Mouse (Mus musculus) v-Abl transformed pro-B cells (cell line): ENCODE data around the gene Pcdh20.

Experiments
- in situ Hi-C, 2 experiments: fragments of 400-800 bp; cut with MboI; formaldehyde crosslinking; loops; one replicate each; pipeline ENCODE4 v1.15.1; 2025; ENCODE audit not compliant: unreplicated experiment in 2 of 2

Gene Pcdh20

DNA sequence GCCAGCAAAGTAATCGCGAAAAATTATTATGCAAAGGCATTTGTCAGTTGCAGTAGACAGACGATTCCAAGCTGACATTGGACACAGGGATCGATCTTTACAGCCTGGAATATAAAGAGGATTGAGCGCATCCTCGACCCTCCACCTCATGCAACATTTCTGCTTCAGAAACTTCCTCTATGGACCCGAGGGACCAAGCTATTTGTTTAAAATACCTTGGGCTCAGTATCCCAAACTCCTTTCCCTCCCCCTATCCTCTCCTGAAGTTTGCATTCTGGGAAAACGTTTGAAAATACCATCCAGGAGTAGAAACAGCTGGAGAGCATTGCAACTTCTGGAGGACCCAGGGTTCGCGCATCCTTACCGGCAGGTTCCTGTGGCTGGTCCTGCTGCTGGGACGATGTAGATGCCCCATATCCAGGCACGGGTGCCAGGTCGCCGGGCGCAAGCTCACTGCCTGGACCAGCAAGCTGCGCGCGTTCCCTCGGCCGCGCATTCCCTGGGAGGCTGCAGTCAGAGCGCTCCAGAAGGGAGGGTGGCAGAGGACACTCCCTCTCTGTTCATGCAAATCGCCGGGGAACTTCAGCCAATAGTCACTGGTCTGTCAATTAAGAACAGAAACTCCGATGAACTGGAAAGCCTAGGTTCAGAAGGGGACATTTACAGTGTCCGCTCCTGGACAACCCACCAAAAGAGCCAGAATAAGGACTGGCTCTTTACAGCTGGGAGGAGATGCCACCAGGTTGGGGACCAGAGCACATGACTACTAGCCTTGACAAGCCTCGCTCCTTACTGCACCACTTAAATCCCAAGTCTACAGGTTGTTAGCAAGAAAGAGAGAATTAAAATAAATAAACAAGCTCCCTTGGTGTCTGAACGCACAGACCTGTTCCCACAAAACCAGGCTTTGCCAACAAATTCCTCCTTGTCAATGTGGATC is at the start of gene Pcdh20:
TSS of gene Pcdh20 (minus strand) at position 902 of the 940 bp plus-strand sequence.
- in situ Hi-C loops = no loop called here

DNA sequence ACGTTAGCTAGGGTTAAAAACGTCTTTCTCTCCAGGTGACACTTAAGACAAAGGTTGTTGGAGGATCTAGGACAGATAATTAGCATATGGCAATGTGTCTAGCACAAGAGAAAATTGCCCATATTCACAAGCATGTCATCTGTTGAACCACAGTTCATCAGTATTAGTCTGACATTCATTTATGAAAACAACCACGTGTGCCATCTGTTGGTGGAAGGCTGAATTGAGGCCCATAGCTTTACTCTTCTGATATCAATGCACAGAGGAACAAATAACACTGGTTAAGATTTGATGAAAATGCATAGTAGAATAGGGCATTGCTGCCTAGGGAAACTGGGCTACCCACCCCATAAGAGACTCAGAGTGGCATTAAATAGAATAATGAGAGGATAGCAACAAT is 8.7 kb upstream of the Pcdh20 start:
- in situ Hi-C loops = no loop called here

- in situ Hi-C loops = no loop called here
Measured at GRCm38 (mm10) chr14:88469956-88470355, 1.2 kb downstream of the Pcdh20 start.

GRCm38 (mm10) chr14:88469361-88469760 is 1.8 kb downstream of the Pcdh20 start:
- in situ Hi-C loops = no loop called here

DNA sequence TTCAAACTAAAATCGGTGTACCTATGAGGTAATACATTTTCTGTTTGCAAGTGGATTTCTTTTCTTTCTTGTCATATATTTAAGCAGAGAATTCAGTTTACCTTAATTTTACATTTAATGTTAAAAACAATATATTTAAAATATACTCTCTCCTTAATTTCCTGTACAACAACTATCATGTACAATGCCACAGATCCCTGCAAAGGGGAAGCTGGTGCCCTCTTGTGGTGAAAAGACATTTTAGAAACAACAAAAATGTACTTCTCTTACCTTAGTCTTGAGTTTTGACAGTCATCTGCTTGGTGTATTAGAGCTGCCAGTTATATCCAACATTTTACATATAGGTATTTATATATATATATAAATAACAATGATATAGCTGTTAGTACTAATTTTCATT is 4.8 kb downstream of the Pcdh20 start:
- in situ Hi-C loops = no loop called here

GRCm38 (mm10) chr14:88464356-88464755 is 6.8 kb downstream of the Pcdh20 start:
- in situ Hi-C loops = no loop called here

DNA sequence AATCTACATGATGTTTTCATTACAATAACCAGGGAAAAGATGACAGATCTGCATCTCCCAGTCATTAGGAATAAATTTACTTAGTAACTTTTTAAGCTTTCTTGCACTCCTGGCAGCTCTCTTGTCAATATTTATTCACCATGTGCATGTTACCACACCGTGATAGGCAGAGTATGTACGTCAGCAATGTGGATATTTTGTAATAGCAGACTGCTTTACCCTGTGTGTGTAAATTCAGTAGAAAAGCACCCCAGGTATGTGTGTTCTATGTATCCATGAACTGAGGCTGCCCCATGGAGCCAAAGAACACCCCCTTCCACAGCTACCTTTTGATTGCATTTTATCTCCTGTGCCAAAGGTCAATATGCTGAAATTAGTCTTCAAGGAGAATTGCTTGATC is 7.8 kb downstream of the Pcdh20 start:
- in situ Hi-C loops = no loop called here

- in situ Hi-C loops = no loop called here
Measured at GRCm38 (mm10) chr14:88462944-88463343, 8.3 kb downstream of the Pcdh20 start.

DNA sequence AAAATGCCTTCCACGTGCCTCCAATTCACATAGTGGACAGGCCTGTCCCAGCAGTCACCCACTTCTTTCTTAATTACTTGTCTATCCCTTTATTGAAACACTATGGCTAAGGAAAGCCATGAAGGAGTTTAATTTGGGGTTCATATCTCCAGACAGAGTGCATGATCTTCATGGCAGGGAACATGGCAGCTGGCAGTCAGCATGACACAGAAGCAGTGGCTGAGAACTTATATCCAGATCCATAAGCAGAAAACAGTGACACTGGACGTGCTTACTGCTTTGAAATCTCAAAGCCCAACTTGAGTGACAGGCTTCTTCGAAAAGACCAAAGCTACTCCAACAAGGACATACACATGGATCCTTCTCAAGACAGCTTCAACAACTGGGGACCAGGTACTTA is 10.5 kb downstream of the Pcdh20 start:
- in situ Hi-C loops = no loop called here

DNA sequence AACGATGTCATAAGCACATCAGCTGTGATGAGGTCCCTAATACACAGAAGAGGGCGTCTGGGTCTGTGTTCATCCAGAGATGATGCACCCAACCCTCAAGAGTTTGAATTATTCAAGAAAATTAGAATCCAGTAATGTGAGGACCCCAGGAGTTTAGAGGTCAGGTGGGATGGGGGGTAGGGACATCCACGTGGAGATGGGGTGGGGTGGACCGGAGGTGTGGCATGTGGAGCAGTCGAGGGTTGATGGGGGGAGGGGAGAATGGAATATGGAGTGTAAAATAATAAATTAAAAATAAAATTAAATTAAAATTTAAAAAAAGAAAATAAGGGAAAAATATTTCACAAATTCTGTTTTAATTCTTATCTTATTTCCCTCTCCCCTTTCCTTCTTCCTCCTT is 27.9 kb downstream of the Pcdh20 start:
- in situ Hi-C loops = no loop called here

GRCm38 (mm10) chr14:88429393-88429792 is 41.8 kb downstream of the Pcdh20 start:
- in situ Hi-C loops = no loop called here

DNA sequence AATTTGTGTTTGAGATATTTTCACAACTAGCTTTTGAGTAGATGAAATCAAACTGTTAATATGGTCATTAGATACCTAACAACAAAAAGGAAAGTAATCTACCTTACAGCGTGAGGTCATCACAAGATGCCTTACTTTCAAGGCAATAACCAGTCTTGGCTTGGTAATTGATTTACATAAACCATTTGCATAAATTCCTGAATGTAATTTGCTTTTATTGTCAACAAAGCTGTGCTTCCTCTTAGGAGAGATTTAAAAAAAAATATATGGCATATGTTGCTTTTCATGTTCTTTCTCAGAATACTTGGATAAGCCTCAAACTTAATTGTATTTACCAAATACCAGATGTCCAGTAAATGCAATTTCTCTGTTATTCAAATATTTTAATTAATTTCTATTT is 43.8 kb downstream of the Pcdh20 start:
- in situ Hi-C loops = no loop called here
